Mouse (Mus musculus): ENCODE data around the gene Mcts1. TPM values are rescaled to one million over a fixed set of nuclear protein-coding genes. Genes with fewer than 3 reads are reported as not detected.

The Mcts1 gene
- total RNA-seq (2014; fragmentation: Nextera tagmentation): 107 and 143 TPM in 2 replicates
- total RNA-seq (2017): 59.6 and 80.6 TPM in 2 replicates

- ATAC-seq (replicated peaks; ENCODE audit: poor library complexity, severe bottlenecking): peak; percentile 99
Measured at GRCm38 (mm10) chrX:38600177-38600994, at the start of gene Mcts1. Gene Mcts1 (plus strand): TSS chrX:38600578.

GRCm38 (mm10) chrX:38553255-38553654 is 47.1 kb upstream of the Mcts1 start:
- ATAC-seq (replicated peaks; ENCODE audit: poor library complexity, severe bottlenecking): no peak

- ATAC-seq (replicated peaks; ENCODE audit: poor library complexity, severe bottlenecking): no peak
Measured at GRCm38 (mm10) chrX:38563941-38564541, 36.3 kb upstream of the Mcts1 start.

- ATAC-seq (replicated peaks; ENCODE audit: poor library complexity, severe bottlenecking): peak; percentile 93
Measured at GRCm38 (mm10) chrX:38564542-38565175, 35.7 kb upstream of the Mcts1 start.

GRCm38 (mm10) chrX:38565176-38565542 is 35.2 kb upstream of the Mcts1 start:
- ATAC-seq (replicated peaks; ENCODE audit: poor library complexity, severe bottlenecking): no peak

GRCm38 (mm10) chrX:38566521-38567205 is 33.7 kb upstream of the Mcts1 start:
- ATAC-seq (replicated peaks; ENCODE audit: poor library complexity, severe bottlenecking): no peak

- no peak for ATAC-seq (replicated peaks; ENCODE audit: poor library complexity, severe bottlenecking)
Measured at GRCm38 (mm10) chrX:38576078-38576477, 24.3 kb upstream of the Mcts1 start, which contains the start of gene Cul4b. Gene Cul4b (minus strand): TSS chrX:38576196.

- peak; percentile 65 for ATAC-seq (replicated peaks; ENCODE audit: poor library complexity, severe bottlenecking)
Measured at GRCm38 (mm10) chrX:38581140-38581539, 19.2 kb upstream of the Mcts1 start.

GRCm38 (mm10) chrX:38583261-38583660 is 17.1 kb upstream of the Mcts1 start:
- no peak for ATAC-seq (replicated peaks; ENCODE audit: poor library complexity, severe bottlenecking)

GRCm38 (mm10) chrX:38589827-38590226 is 10.6 kb upstream of the Mcts1 start:
- no peak for ATAC-seq (replicated peaks; ENCODE audit: poor library complexity, severe bottlenecking)

- no peak for ATAC-seq (replicated peaks; ENCODE audit: poor library complexity, severe bottlenecking)
Measured at GRCm38 (mm10) chrX:38591749-38592148, 8.6 kb upstream of the Mcts1 start.

GRCm38 (mm10) chrX:38593180-38593889 is 7.0 kb upstream of the Mcts1 start:
- ATAC-seq (replicated peaks; ENCODE audit: poor library complexity, severe bottlenecking): no peak

- peak; percentile 65 for ATAC-seq (replicated peaks; ENCODE audit: poor library complexity, severe bottlenecking)
Measured at GRCm38 (mm10) chrX:38600995-38601369, 604 bp downstream of the Mcts1 start.

- peak; percentile 90 for ATAC-seq (replicated peaks; ENCODE audit: poor library complexity, severe bottlenecking)
Measured at GRCm38 (mm10) chrX:38634801-38635637, 34.6 kb downstream of the Mcts1 start, which contains the start of gene C1galt1c1. Gene C1galt1c1 (minus strand): TSS chrX:38635087.

GRCm38 (mm10) chrX:38635638-38635931 is 35.2 kb downstream of the Mcts1 start:
- ATAC-seq (replicated peaks; ENCODE audit: poor library complexity, severe bottlenecking): no peak

GRCm38 (mm10) chrX:38641435-38641834 is 41.1 kb downstream of the Mcts1 start:
- ATAC-seq (replicated peaks; ENCODE audit: poor library complexity, severe bottlenecking): no peak

GRCm38 (mm10) chrX:38642183-38642582 is 41.8 kb downstream of the Mcts1 start:
- ATAC-seq (replicated peaks; ENCODE audit: poor library complexity, severe bottlenecking): peak; percentile 95

GRCm38 (mm10) chrX:38650404-38651039 is 50.1 kb downstream of the Mcts1 start:
- peak; percentile 59 for ATAC-seq (replicated peaks; ENCODE audit: poor library complexity, severe bottlenecking)

GRCm38 (mm10) chrX:38651167-38651566 is 50.8 kb downstream of the Mcts1 start:
- ATAC-seq (replicated peaks; ENCODE audit: poor library complexity, severe bottlenecking): no peak

Measured in granulocyte monocyte progenitor cell, adult 5-6 weeks (primary cell).